Mouse (Mus musculus): ENCODE results near the gene Olfr90. TPM values are rescaled to one million over a fixed set of nuclear protein-coding genes. Genes with fewer than 3 reads are reported as not detected.

Olfr90 gene
- polyA plus RNA-seq, 1 experiment: not detected

- Histone ChIP-seq H3K4me1 (ENCODE audit: control insufficient read depth) (no peaks in the 10 kb centered on the region), H3K36me3 (ENCODE audit: control insufficient read depth) (no peaks in the 10 kb centered on the region), H3K9me3 (ENCODE audit: control insufficient read depth, low read length) (no peaks in the 10 kb centered on the region), H3K4me3 (replicated peaks) (no peak overlapping the region), H3K27me3 (ENCODE audit: control insufficient read depth) (no peaks in the 10 kb centered on the region)
- TF ChIP-seq TAL1 (IDR thresholded peaks at IDR 0.05; ENCODE audit: low read length) (no peak), GATA1 (IDR thresholded peaks at IDR 0.05; ENCODE audit: low read length) (no peak)
Measured at GRCm38 (mm10) chr17:37080119-37080518, 8.2 kb downstream of the Olfr90 start.

- no peak for TF ChIP-seq TAL1 (IDR thresholded peaks at IDR 0.05; ENCODE audit: low read length)
- no peak for TF ChIP-seq GATA1 (IDR thresholded peaks at IDR 0.05; ENCODE audit: low read length)
- no peaks in the 10 kb centered on the region for H3K27me3 ChIP-seq (ENCODE audit: control insufficient read depth)
- no peaks in the 10 kb centered on the region for H3K4me1 ChIP-seq (ENCODE audit: control insufficient read depth)
- H3K9me3 ChIP-seq (ENCODE audit: control insufficient read depth, low read length): no peaks in the 10 kb centered on the region
- H3K4me3 ChIP-seq (replicated peaks): no peak overlapping the region
- no peaks in the 10 kb centered on the region for H3K36me3 ChIP-seq (ENCODE audit: control insufficient read depth)
Measured at GRCm38 (mm10) chr17:37078990-37079389, 9.3 kb downstream of the Olfr90 start.

GRCm38 (mm10) chr17:37078193-37078592, 10.1 kb downstream of the Olfr90 start:
- H3K4me3 ChIP-seq (replicated peaks): no peak overlapping the region
- no peaks in the 10 kb centered on the region for H3K4me1 ChIP-seq (ENCODE audit: control insufficient read depth)
- no peaks in the 10 kb centered on the region for H3K27me3 ChIP-seq (ENCODE audit: control insufficient read depth)
- TF ChIP-seq TAL1 (IDR thresholded peaks at IDR 0.05; ENCODE audit: low read length) (no peak), GATA1 (IDR thresholded peaks at IDR 0.05; ENCODE audit: low read length) (no peak)
- H3K36me3 ChIP-seq (ENCODE audit: control insufficient read depth): no peaks in the 10 kb centered on the region
- no peaks in the 10 kb centered on the region for H3K9me3 ChIP-seq (ENCODE audit: control insufficient read depth, low read length)

- Histone ChIP-seq H3K4me3 (replicated peaks) (no peak overlapping the region), H3K27me3 (ENCODE audit: control insufficient read depth) (no peaks in the 10 kb centered on the region), H3K9me3 (ENCODE audit: control insufficient read depth, low read length) (no peaks in the 10 kb centered on the region), H3K4me1 (ENCODE audit: control insufficient read depth) (no peaks in the 10 kb centered on the region), H3K36me3 (ENCODE audit: control insufficient read depth) (no peaks in the 10 kb centered on the region)
- no peak for TF ChIP-seq TAL1 (IDR thresholded peaks at IDR 0.05; ENCODE audit: low read length)
- no peak for TF ChIP-seq GATA1 (IDR thresholded peaks at IDR 0.05; ENCODE audit: low read length)
Measured at GRCm38 (mm10) chr17:37075766-37076165, 12.5 kb downstream of the Olfr90 start.

GRCm38 (mm10) chr17:37075181-37075580, 13.1 kb downstream of the Olfr90 start:
- TF ChIP-seq TAL1 (IDR thresholded peaks at IDR 0.05; ENCODE audit: low read length) (no peak), GATA1 (IDR thresholded peaks at IDR 0.05; ENCODE audit: low read length) (no peak)
- no peak overlapping the region for H3K4me3 ChIP-seq (replicated peaks)
- H3K36me3 ChIP-seq (ENCODE audit: control insufficient read depth): no peaks in the 10 kb centered on the region
- H3K9me3 ChIP-seq (ENCODE audit: control insufficient read depth, low read length): no peaks in the 10 kb centered on the region
- no peaks in the 10 kb centered on the region for H3K4me1 ChIP-seq (ENCODE audit: control insufficient read depth)
- no peaks in the 10 kb centered on the region for H3K27me3 ChIP-seq (ENCODE audit: control insufficient read depth)

GRCm38 (mm10) chr17:37072730-37073276, 15.5 kb downstream of the Olfr90 start:
- TF ChIP-seq TAL1 (IDR thresholded peaks at IDR 0.05; ENCODE audit: low read length) (no peak), GATA1 (IDR thresholded peaks at IDR 0.05; ENCODE audit: low read length) (no peak)
- no peaks in the 10 kb centered on the region for H3K27me3 ChIP-seq (ENCODE audit: control insufficient read depth)
- no peaks in the 10 kb centered on the region for H3K9me3 ChIP-seq (ENCODE audit: control insufficient read depth, low read length)
- H3K36me3 ChIP-seq (ENCODE audit: control insufficient read depth): no peaks in the 10 kb centered on the region
- no peaks in the 10 kb centered on the region for H3K4me1 ChIP-seq (ENCODE audit: control insufficient read depth)
- H3K4me3 ChIP-seq (replicated peaks): no peak overlapping the region

GRCm38 (mm10) chr17:37072080-37072729, 16.1 kb downstream of the Olfr90 start:
- no peaks in the 10 kb centered on the region for H3K9me3 ChIP-seq (ENCODE audit: control insufficient read depth, low read length)
- no peaks in the 10 kb centered on the region for H3K4me1 ChIP-seq (ENCODE audit: control insufficient read depth)
- no peak for TF ChIP-seq TAL1 (IDR thresholded peaks at IDR 0.05; ENCODE audit: low read length)
- no peak for TF ChIP-seq GATA1 (IDR thresholded peaks at IDR 0.05; ENCODE audit: low read length)
- H3K4me3 ChIP-seq (replicated peaks): no peak overlapping the region
- no peaks in the 10 kb centered on the region for H3K27me3 ChIP-seq (ENCODE audit: control insufficient read depth)
- H3K36me3 ChIP-seq (ENCODE audit: control insufficient read depth): no peaks in the 10 kb centered on the region

- Histone ChIP-seq H3K4me1 (ENCODE audit: control insufficient read depth) (no peaks in the 10 kb centered on the region), H3K4me3 (replicated peaks) (no peak overlapping the region), H3K27me3 (ENCODE audit: control insufficient read depth) (no peaks in the 10 kb centered on the region), H3K9me3 (ENCODE audit: control insufficient read depth, low read length) (no peaks in the 10 kb centered on the region), H3K36me3 (ENCODE audit: control insufficient read depth) (no peaks in the 10 kb centered on the region)
- TF ChIP-seq TAL1 (IDR thresholded peaks at IDR 0.05; ENCODE audit: low read length) (no peak), GATA1 (IDR thresholded peaks at IDR 0.05; ENCODE audit: low read length) (no peak)
Measured at GRCm38 (mm10) chr17:37070121-37070520, 18.2 kb downstream of the Olfr90 start.

GRCm38 (mm10) chr17:37067861-37068260, 20.4 kb downstream of the Olfr90 start:
- H3K4me3 ChIP-seq (replicated peaks): no peak overlapping the region
- TF ChIP-seq GATA1 (IDR thresholded peaks at IDR 0.05; ENCODE audit: low read length): no peak
- TF ChIP-seq TAL1 (IDR thresholded peaks at IDR 0.05; ENCODE audit: low read length): no peak
- no peaks in the 10 kb centered on the region for H3K4me1 ChIP-seq (ENCODE audit: control insufficient read depth)
- no peaks in the 10 kb centered on the region for H3K36me3 ChIP-seq (ENCODE audit: control insufficient read depth)
- no peaks in the 10 kb centered on the region for H3K27me3 ChIP-seq (ENCODE audit: control insufficient read depth)
- H3K9me3 ChIP-seq (ENCODE audit: control insufficient read depth, low read length): no peaks in the 10 kb centered on the region

Measured in erythroblast, embryonic 14.5 days (primary cell).